In genomic region chr5:120527296-120527964, GRCm38 (mm10) we compare ENCODE assay signal across 37 mouse cellular contexts. TPM values are rescaled to one million over a fixed set of nuclear protein-coding genes. Genes with fewer than 3 reads are reported as not detected.
DNase-seq lines count a peak whose midpoint lies in the region; ATAC-seq and TF ChIP-seq lines count a peak whose summit lies in the region.
"Had no signal": no experiment of that assay in that cellular context is flagged by ENCODE, and none has a peak within 500 bp of the region (broad histone marks: within the 10 kb centered on the region; RNA-seq: fewer than 3 reads in every experiment).

No protein-coding gene starts in this region.

- no peak overlapping the region for H3K4me3 ChIP-seq in bone marrow macrophage, adult 2 months (ENCODE audit: insufficient read depth, low read length)
- no peak overlapping the region for H3K4me3 ChIP-seq in liver, postnatal 0 days (ENCODE audit: low read depth, low read length)
- H3K4me3 ChIP-seq: embryonic facial prominence, embryonic 10.5 days; embryonic facial prominence, embryonic 15.5 days; forebrain, embryonic 13.5 days; heart, adult 2 months; heart, embryonic 13.5 days; intestine, embryonic 15.5 days; layer of hippocampus, adult 2 months; limb, embryonic 15.5 days; myocyte; neural tube, embryonic 12.5 days had no signal

- DNase-seq in testis, postnatal 14 days (ENCODE audit: low spot score), result peak; percentile 53
- DNase-seq in testis, postnatal 10 days (ENCODE audit: low spot score), result no peak
- DNase-seq in gastrocnemius, postnatal 10 days, result no peak
- no peak for DNase-seq in liver, postnatal 0 days
- no peak for DNase-seq in c-Kit-positive CD71-positive TER-119-positive erythroid progenitor cells, embryonic 14.5 days (ENCODE audit: low spot score)
- DNase-seq: adrenal gland, postnatal 10 days; cerebellum, adult 18-20 months; cerebellum, postnatal 10 days; gastrocnemius, postnatal 25 days; heart, adult 2 months; heart, postnatal 10 days; kidney, adult 2 months; kidney, postnatal 36 days; layer of hippocampus, postnatal 36 days; left cerebral cortex, postnatal 4 days; lung, embryonic 14.5 days; lung, postnatal 14 days had no signal

- peak; percentile 77 for ATAC-seq in megakaryocyte, adult 5-6 weeks (ENCODE audit: poor library complexity, severe bottlenecking)
- ATAC-seq in liver, postnatal 0 days, result no peak
- ATAC-seq: forebrain, embryonic 13.5 days; hindbrain, postnatal 0 days; intestine, embryonic 15.5 days; midbrain, embryonic 16.5 days; Patski had no signal

- 0 out of 2 replicates have a peak overlapping the region, but pooled peaks have one; percentile 4 for H3K27ac ChIP-seq in bone marrow macrophage, adult 2 months (ENCODE audit: insufficient read depth, low read depth, low read length)
- H3K27ac ChIP-seq in liver, postnatal 0 days (ENCODE audit: low read depth), result no peak overlapping the region
- H3K27ac ChIP-seq: embryonic facial prominence, embryonic 15.5 days; forebrain, embryonic 13.5 days; heart, adult 2 months; heart, embryonic 13.5 days; hindbrain, postnatal 0 days; intestine, embryonic 15.5 days; layer of hippocampus, adult 2 months; limb, embryonic 15.5 days; liver, embryonic 14.5 days; neural tube, embryonic 12.5 days had no signal

- H3K27me3 ChIP-seq in liver, postnatal 0 days (ENCODE audit: insufficient read depth, low read length), result no peaks in the 10 kb centered on the region
- H3K27me3 ChIP-seq: embryonic facial prominence, embryonic 15.5 days; forebrain, embryonic 13.5 days; heart, embryonic 13.5 days; intestine, embryonic 15.5 days; limb, embryonic 15.5 days; neural tube, embryonic 12.5 days; Patski had no signal

- H3K4me2 ChIP-seq in liver, postnatal 0 days (ENCODE audit: low read depth, low read length), result no peak overlapping the region
- H3K4me2 ChIP-seq: embryonic facial prominence, embryonic 15.5 days; forebrain, embryonic 13.5 days; heart, embryonic 13.5 days; intestine, embryonic 15.5 days; limb, embryonic 15.5 days; lung, embryonic 14.5 days; midbrain, embryonic 11.5 days; neural tube, embryonic 12.5 days had no signal

- WGBS in liver, postnatal 0 days (ENCODE audit: insufficient replicate concordance), result 47% methylated on average over 16 of the region's 20 CpGs

- peaks cover 20% of the 10 kb centered on the region for H3K4me1 ChIP-seq in bone marrow macrophage, adult 2 months (ENCODE audit: control insufficient read depth, insufficient read depth, low read length)
- no peaks in the 10 kb centered on the region for H3K4me1 ChIP-seq in liver, postnatal 0 days (ENCODE audit: insufficient read depth)
- H3K4me1 ChIP-seq: embryonic facial prominence, embryonic 15.5 days; forebrain, embryonic 13.5 days; heart, embryonic 13.5 days; intestine, embryonic 15.5 days; limb, embryonic 15.5 days; neural tube, embryonic 12.5 days had no signal

- no peak for TF ChIP-seq EP300 in liver, postnatal 0 days (IDR thresholded peaks at IDR 0.05; ENCODE audit: low read depth)

- no peaks in the 10 kb centered on the region for H3K9me3 ChIP-seq in liver, postnatal 0 days (ENCODE audit: low read length)
- H3K9me3 ChIP-seq: embryonic facial prominence, embryonic 10.5 days; embryonic facial prominence, embryonic 15.5 days; forebrain, embryonic 13.5 days; G1E; heart, embryonic 13.5 days; intestine, embryonic 15.5 days; limb, embryonic 15.5 days; neural tube, embryonic 12.5 days had no signal

- no peak for TF ChIP-seq POLR2A in bone marrow macrophage, adult 2 months (IDR thresholded peaks at IDR 0.05; ENCODE audit: borderline replicate concordance, low read depth, low read length)

- no peak overlapping the region for H3K9ac ChIP-seq in liver, postnatal 0 days (replicated peaks)
- H3K9ac ChIP-seq: embryonic facial prominence, embryonic 15.5 days; forebrain, embryonic 13.5 days; heart, embryonic 13.5 days; intestine, embryonic 15.5 days; limb, embryonic 15.5 days; liver, embryonic 14.5 days; lung, embryonic 14.5 days; neural tube, embryonic 12.5 days had no signal

- peaks cover 59% of the 10 kb centered on the region for H3K36me3 ChIP-seq in liver, postnatal 0 days (replicated peaks; ENCODE audit: insufficient read depth, low read length)
- H3K36me3 ChIP-seq: neural tube, embryonic 12.5 days had no signal

- TF ChIP-seq CTCF in bone marrow macrophage, adult 2 months (IDR thresholded peaks at IDR 0.05; ENCODE audit: low read depth, low read length), result no peak
- no peak for TF ChIP-seq CTCF in liver, postnatal 0 days (IDR thresholded peaks at IDR 0.05; ENCODE audit: low read depth)

RNA-seq across cellular contexts. Expression of gene Slc8b1, which starts 16.5 kb away (rescaled TPM):
- 73.1 and 79.4 TPM in 2 replicates for polyA plus RNA-seq in bone marrow macrophage, adult 2 months (2012; ENCODE audit: insufficient read depth, insufficient read length, missing spikeins)
- total RNA-seq in megakaryocyte, adult 5-6 weeks (2015), result 31.7 and 36.8 TPM in 2 replicates
- 44.1 and 60.5 TPM in 2 replicates for total RNA-seq in megakaryocyte, adult 5-6 weeks (2017)
- 10 to 100 TPM; 15.1 to 20.0 TPM for total RNA-seq in gastrocnemius, postnatal 10 days (2021)
- 15.3 and 17.1 TPM in 2 replicates for polyA plus RNA-seq in liver, postnatal 0 days (2015; fragmentation: Nextera tagmentation; extraction: Ambion mirVana)

RNA-seq across cellular contexts. Expression of gene Plbd2, which starts 24.0 kb away (rescaled TPM):
- 46.8 and 55.1 TPM in 2 replicates for polyA plus RNA-seq in bone marrow macrophage, adult 2 months (2012; ENCODE audit: insufficient read depth, insufficient read length, missing spikeins)
- total RNA-seq in megakaryocyte, adult 5-6 weeks (2015), result 7.8 and 10.5 TPM in 2 replicates
- 7.9 and 10.2 TPM in 2 replicates for total RNA-seq in megakaryocyte, adult 5-6 weeks (2017)
- total RNA-seq in gastrocnemius, postnatal 10 days (2021), result 10 to 100 TPM; 36.7 to 38.0 TPM
- 53.6 and 54.1 TPM in 2 replicates for polyA plus RNA-seq in liver, postnatal 0 days (2015; fragmentation: Nextera tagmentation; extraction: Ambion mirVana)

RNA-seq across cellular contexts. Expression of gene Sds, which starts 51.1 kb away (rescaled TPM):
- not detected in 2 replicates for polyA plus RNA-seq in bone marrow macrophage, adult 2 months (2012; ENCODE audit: insufficient read depth, insufficient read length, missing spikeins)
- total RNA-seq in megakaryocyte, adult 5-6 weeks (2015), result not detected in 2 replicates
- total RNA-seq in megakaryocyte, adult 5-6 weeks (2017), result not detected in 2 replicates
- total RNA-seq in gastrocnemius, postnatal 10 days (2021), result not detected
- polyA plus RNA-seq in liver, postnatal 0 days (2015; fragmentation: Nextera tagmentation; extraction: Ambion mirVana), result 32.4 and 32.5 TPM in 2 replicates
- total RNA-seq: G1E; gastrocnemius, postnatal 25 days; heart, postnatal 10 days; hindbrain, postnatal 0 days; layer of hippocampus, postnatal 36 days; left cerebral cortex, postnatal 4 days had no signal
- polyA plus RNA-seq: embryonic facial prominence, embryonic 10.5 days; embryonic facial prominence, embryonic 15.5 days; forebrain, embryonic 13.5 days; G1E; heart, embryonic 13.5 days; hindbrain, embryonic 11.5 days; intestine, embryonic 15.5 days; kidney, adult 2 months; kidney, embryonic 16.5 days; lung, embryonic 14.5 days; midbrain, embryonic 11.5 days; midbrain, embryonic 16.5 days; myocyte; neural tube, embryonic 12.5 days; urinary bladder, adult 2 months had no signal

RNA-seq across cellular contexts. Expression of gene Sdsl, which starts 54.8 kb away (rescaled TPM):
- not detected in 2 replicates for polyA plus RNA-seq in bone marrow macrophage, adult 2 months (2012; ENCODE audit: insufficient read depth, insufficient read length, missing spikeins)
- total RNA-seq in megakaryocyte, adult 5-6 weeks (2015), result 0.49 TPM in 1 of 2 replicates, not detected in the other
- total RNA-seq in megakaryocyte, adult 5-6 weeks (2017), result 0.55 and 0.61 TPM in 2 replicates
- 1 to 10 TPM in 1 of 2 experiments, under 1 TPM in 1; 0.26 to 1.2 TPM for total RNA-seq in gastrocnemius, postnatal 10 days (2021)
- polyA plus RNA-seq in liver, postnatal 0 days (2015; fragmentation: Nextera tagmentation; extraction: Ambion mirVana), result 21.0 and 24.5 TPM in 2 replicates
